Mouse (Mus musculus): ENCODE results near the gene Rcor2. TPM values are rescaled to one million over a fixed set of nuclear protein-coding genes. Genes with fewer than 3 reads are reported as not detected.
A peak's percentile ranks its signal among the peaks of the same experiment; 100 is the strongest.

Gene Rcor2
- 0.14 and 0.20 TPM in 2 replicates for polyA plus RNA-seq (2012)

- H3K36me3 ChIP-seq (ENCODE audit: control insufficient read depth) = no peaks in the 10 kb centered on the region
- peaks cover 56% of the 10 kb centered on the region for H3K27me3 ChIP-seq (ENCODE audit: control insufficient read depth)
- peak within 1 kb of the TSS; percentile 61 for H3K4me3 ChIP-seq (replicated peaks)
- TF ChIP-seq GATA1 (IDR thresholded peaks at IDR 0.05; ENCODE audit: low read length) (no peak), TAL1 (IDR thresholded peaks at IDR 0.05; ENCODE audit: low read length) (no peak)
- peaks cover 30% of the 10 kb centered on the region for H3K4me1 ChIP-seq (ENCODE audit: control insufficient read depth)
- H3K9me3 ChIP-seq (ENCODE audit: control insufficient read depth, low read length) = peaks cover 4% of the 10 kb centered on the region
Observed at GRCm38 (mm10) chr19:7267091-7267741, at the start of gene Rcor2. Rcor2 (plus strand) TSS chr19:7267325.

DNA sequence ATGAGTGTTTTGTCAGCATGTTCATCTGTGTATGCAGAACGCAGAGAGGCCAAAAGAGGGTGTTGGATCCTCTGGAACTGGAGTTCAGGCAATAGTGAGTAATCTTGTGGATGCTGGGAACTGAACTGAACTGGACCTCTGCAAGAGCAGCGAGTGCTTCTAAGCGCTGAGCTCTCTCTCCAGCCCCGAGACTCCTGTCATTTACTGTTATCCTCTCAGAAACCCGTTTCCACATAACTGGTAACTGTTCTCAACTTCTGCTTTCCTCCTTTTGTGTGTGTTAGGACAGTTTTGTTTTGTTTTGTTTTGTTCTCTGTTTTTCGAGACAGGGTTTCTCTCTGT is 49.2 kb upstream of the Rcor2 start:
- Histone ChIP-seq H3K9me3 (ENCODE audit: control insufficient read depth, low read length) (no peaks in the 10 kb centered on the region), H3K4me1 (ENCODE audit: control insufficient read depth) (peaks cover 40% of the 10 kb centered on the region), H3K4me3 (replicated peaks) (peak overlapping the region; percentile 64), H3K36me3 (ENCODE audit: control insufficient read depth) (peaks cover 37% of the 10 kb centered on the region), H3K27me3 (ENCODE audit: control insufficient read depth) (no peaks in the 10 kb centered on the region)
- TF ChIP-seq GATA1 (IDR thresholded peaks at IDR 0.05; ENCODE audit: low read length) (no peak), TAL1 (IDR thresholded peaks at IDR 0.05; ENCODE audit: low read length) (no peak)

DNA sequence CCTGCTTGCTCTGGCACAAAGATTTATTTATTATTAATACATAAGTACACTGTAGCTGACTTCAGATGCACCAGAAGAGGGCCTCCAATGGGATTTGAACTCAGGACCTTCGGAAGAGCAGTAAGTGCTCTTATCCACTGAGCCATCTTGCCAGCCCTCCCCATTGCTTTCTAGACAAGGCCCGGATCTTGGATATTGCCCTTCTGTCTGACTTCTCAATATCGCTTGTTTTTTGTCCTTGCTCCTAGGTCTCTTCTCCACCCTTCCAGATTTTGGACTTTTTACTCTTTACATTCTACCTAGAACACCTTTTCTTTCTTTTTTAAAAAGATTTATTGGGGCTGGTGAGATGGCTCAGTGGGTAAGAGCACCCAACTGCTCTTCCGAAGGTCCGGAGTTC is 48.4 kb upstream of the Rcor2 start:
- Histone ChIP-seq H3K4me1 (ENCODE audit: control insufficient read depth) (peaks cover 40% of the 10 kb centered on the region), H3K9me3 (ENCODE audit: control insufficient read depth, low read length) (no peaks in the 10 kb centered on the region), H3K36me3 (ENCODE audit: control insufficient read depth) (peaks cover 28% of the 10 kb centered on the region), H3K27me3 (ENCODE audit: control insufficient read depth) (no peaks in the 10 kb centered on the region), H3K4me3 (replicated peaks) (no peak overlapping the region)
- TF ChIP-seq GATA1 (IDR thresholded peaks at IDR 0.05; ENCODE audit: low read length) = no peak
- TF ChIP-seq TAL1 (IDR thresholded peaks at IDR 0.05; ENCODE audit: low read length) = no peak

GRCm38 (mm10) chr19:7222196-7222595 is 44.9 kb upstream of the Rcor2 start:
- H3K36me3 ChIP-seq (ENCODE audit: control insufficient read depth) = peaks cover 22% of the 10 kb centered on the region
- no peaks in the 10 kb centered on the region for H3K9me3 ChIP-seq (ENCODE audit: control insufficient read depth, low read length)
- no peak overlapping the region for H3K4me3 ChIP-seq (replicated peaks)
- peaks cover 13% of the 10 kb centered on the region for H3K4me1 ChIP-seq (ENCODE audit: control insufficient read depth)
- TF ChIP-seq GATA1 (IDR thresholded peaks at IDR 0.05; ENCODE audit: low read length) (no peak), TAL1 (IDR thresholded peaks at IDR 0.05; ENCODE audit: low read length) (no peak)
- no peaks in the 10 kb centered on the region for H3K27me3 ChIP-seq (ENCODE audit: control insufficient read depth)

DNA sequence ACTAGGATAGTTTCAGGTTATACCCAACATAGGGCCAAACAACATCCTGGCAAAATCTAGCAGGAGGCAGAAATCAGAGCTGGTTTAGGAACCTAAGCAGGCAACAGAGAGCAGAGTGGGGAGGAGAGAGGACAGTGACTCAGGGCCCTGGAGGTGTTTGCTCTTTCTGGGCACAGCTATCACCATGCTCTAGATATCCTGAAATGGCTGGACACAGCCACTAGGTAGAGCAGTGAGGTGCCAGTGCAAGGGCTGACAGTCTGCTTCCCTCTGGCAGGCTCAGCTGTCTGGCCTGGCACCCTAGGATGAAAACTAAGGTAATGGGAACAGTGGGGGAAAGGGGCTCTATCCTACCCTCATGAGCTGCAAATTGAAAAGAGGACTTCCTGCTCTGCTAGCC is 43.6 kb upstream of the Rcor2 start:
- H3K4me1 ChIP-seq (ENCODE audit: control insufficient read depth) = peaks cover 4% of the 10 kb centered on the region
- no peaks in the 10 kb centered on the region for H3K9me3 ChIP-seq (ENCODE audit: control insufficient read depth, low read length)
- no peaks in the 10 kb centered on the region for H3K27me3 ChIP-seq (ENCODE audit: control insufficient read depth)
- H3K4me3 ChIP-seq (replicated peaks) = no peak overlapping the region
- peaks cover 35% of the 10 kb centered on the region for H3K36me3 ChIP-seq (ENCODE audit: control insufficient read depth)
- no peak for TF ChIP-seq GATA1 (IDR thresholded peaks at IDR 0.05; ENCODE audit: low read length)
- TF ChIP-seq TAL1 (IDR thresholded peaks at IDR 0.05; ENCODE audit: low read length) = no peak

DNA sequence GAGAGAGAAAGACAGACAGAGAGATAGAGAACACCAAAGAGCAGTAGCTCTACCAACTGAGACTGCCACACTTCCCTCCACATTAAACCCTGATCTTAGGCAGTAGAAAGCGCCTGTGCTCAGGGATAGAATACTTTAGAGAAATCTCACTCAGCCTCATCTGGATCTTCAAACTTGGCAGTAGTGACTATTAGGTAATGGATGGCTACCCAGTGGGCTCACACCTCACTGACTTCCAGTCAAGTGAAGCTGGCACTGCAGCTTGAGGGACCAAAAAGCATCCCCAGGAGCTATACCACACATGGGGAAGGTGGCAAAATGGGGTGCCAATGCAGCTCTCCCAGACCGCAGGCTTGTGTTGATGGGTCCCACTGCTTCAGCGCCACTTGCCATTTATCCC is 42.9 kb upstream of the Rcor2 start:
- H3K36me3 ChIP-seq (ENCODE audit: control insufficient read depth) = peaks cover 43% of the 10 kb centered on the region
- TF ChIP-seq GATA1 (IDR thresholded peaks at IDR 0.05; ENCODE audit: low read length) = no peak
- no peak for TF ChIP-seq TAL1 (IDR thresholded peaks at IDR 0.05; ENCODE audit: low read length)
- no peaks in the 10 kb centered on the region for H3K9me3 ChIP-seq (ENCODE audit: control insufficient read depth, low read length)

GRCm38 (mm10) chr19:7225096-7225690 is 41.9 kb upstream of the Rcor2 start:
- H3K36me3 ChIP-seq (ENCODE audit: control insufficient read depth) = peaks cover 52% of the 10 kb centered on the region
- no peak for TF ChIP-seq TAL1 (IDR thresholded peaks at IDR 0.05; ENCODE audit: low read length)
- no peak for TF ChIP-seq GATA1 (IDR thresholded peaks at IDR 0.05; ENCODE audit: low read length)
- no peaks in the 10 kb centered on the region for H3K27me3 ChIP-seq (ENCODE audit: control insufficient read depth)
- no peaks in the 10 kb centered on the region for H3K9me3 ChIP-seq (ENCODE audit: control insufficient read depth, low read length)
- no peak overlapping the region for H3K4me3 ChIP-seq (replicated peaks)
- 0 out of 2 replicates have a peak, but pooled peaks cover 2% of the 10 kb centered on the region for H3K4me1 ChIP-seq (ENCODE audit: control insufficient read depth)

More for the DNA sequence above, 42.9 kb upstream of the Rcor2 start:
- Histone ChIP-seq H3K27me3 (ENCODE audit: control insufficient read depth) (no peaks in the 10 kb centered on the region), H3K4me1 (ENCODE audit: control insufficient read depth) (0 out of 2 replicates have a peak, but pooled peaks cover 2% of the 10 kb centered on the region), H3K4me3 (replicated peaks) (no peak overlapping the region)

DNA sequence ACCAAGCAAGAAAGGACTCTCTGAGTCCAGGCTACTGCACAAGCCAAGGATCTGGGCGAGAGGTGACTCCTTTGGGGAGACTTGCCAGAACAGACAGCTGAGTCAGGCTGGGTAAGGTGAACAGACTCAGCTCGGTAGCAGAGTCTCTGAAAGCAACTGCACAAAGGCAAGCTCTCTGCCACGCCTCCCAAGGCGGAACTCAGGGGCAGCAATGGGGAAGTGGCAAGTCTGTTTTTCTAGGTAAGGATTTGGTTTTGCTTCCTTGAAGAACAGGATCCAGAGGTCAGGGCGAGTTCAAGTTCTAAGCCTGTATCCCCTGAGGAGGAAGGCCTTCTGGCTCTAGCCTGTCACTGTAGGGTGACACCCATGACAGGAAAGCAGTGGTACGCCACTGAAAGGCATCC is 40.6 kb upstream of the Rcor2 start:
- H3K27me3 ChIP-seq (ENCODE audit: control insufficient read depth) = no peaks in the 10 kb centered on the region
- H3K9me3 ChIP-seq (ENCODE audit: control insufficient read depth, low read length) = no peaks in the 10 kb centered on the region
- 0 out of 2 replicates have a peak, but pooled peaks cover 2% of the 10 kb centered on the region for H3K4me1 ChIP-seq (ENCODE audit: control insufficient read depth)
- H3K36me3 ChIP-seq (ENCODE audit: control insufficient read depth) = peaks cover 66% of the 10 kb centered on the region
- no peak overlapping the region for H3K4me3 ChIP-seq (replicated peaks)
- TF ChIP-seq TAL1 (IDR thresholded peaks at IDR 0.05; ENCODE audit: low read length) (no peak), GATA1 (IDR thresholded peaks at IDR 0.05; ENCODE audit: low read length) (no peak)

DNA sequence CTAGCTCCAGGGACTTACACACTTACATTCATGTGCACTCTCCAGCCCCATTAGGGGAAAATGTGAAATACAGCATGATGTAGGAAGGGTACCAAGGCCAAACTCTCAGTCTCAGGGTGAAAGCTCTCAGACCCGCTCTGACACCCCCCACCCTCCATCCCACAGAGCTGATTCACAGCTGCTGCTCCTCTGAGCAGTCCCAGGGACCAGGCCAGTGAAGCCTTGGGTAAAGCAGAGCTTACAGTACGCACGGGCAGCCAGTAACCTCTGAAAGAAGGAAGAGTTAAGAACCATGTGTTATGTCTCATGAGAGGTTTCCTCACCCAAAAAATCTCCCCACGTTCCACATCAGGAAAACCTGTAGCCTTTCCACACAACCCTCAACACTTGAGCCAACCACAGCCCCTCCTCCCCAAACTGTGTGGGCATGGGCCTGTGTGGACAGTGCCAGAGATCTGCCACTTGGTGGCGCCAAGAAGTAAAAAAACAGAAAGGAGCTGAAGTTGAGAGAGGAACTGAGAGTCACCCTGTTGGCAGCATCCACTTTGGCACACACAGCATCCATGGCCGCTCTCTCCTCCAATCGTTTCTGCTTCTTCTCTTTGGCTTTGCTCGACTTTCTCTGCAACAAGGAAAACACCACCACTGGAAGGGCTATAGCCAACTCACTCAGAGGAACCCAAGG is 32.4 kb upstream of the Rcor2 start:
- TF ChIP-seq GATA1 (IDR thresholded peaks at IDR 0.05; ENCODE audit: low read length) (no peak), TAL1 (IDR thresholded peaks at IDR 0.05; ENCODE audit: low read length) (no peak)
- H3K36me3 ChIP-seq (ENCODE audit: control insufficient read depth) = peaks cover 92% of the 10 kb centered on the region

More for the DNA sequence above, 32.4 kb upstream of the Rcor2 start:
- Histone ChIP-seq H3K4me3 (replicated peaks) (no peak overlapping the region), H3K4me1 (ENCODE audit: control insufficient read depth) (peaks cover 33% of the 10 kb centered on the region), H3K27me3 (ENCODE audit: control insufficient read depth) (no peaks in the 10 kb centered on the region), H3K9me3 (ENCODE audit: control insufficient read depth, low read length) (no peaks in the 10 kb centered on the region)

Measured in erythroblast, embryonic 14.5 days (primary cell).